Mouse (Mus musculus) liver, adult 2 months (tissue): ENCODE data around the gene Bmp2k.

ENCODE experiments used
- CTCF ChIP-seq: fragments of 200-500 bp; IDR thresholded peaks from 2 replicates; pipeline ENCODE4 v1.5.1; 2011; ENCODE audit warnings: low read depth, low read length, control low read depth
- POLR2A ChIP-seq: fragments of 200-500 bp; IDR thresholded peaks from 2 replicates; pipeline ENCODE4 v1.6.1; 2011; ENCODE audit warnings: low read length, control low read depth; ENCODE audit not compliant: insufficient read depth; ENCODE audit errors: extremely low read depth

DNA sequence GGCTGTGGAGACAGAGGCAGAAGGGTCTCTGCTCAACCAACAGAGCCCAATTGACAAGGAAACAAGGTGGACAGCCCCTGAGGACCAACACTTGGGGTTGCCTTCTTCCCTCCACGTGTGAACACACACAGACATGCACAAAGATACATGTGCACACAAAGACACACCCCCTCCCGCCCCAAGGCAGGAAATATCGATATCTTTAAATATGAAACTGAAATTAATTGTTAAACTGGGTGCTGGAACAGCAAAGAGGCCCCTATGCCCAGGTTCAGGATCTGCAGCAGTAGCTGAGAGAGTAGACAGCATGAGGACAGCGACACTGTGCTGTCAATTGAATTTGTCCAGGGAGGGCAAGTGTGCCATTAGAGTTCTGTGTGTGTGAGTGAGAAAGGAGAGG, 68.3 kb downstream of the Bmp2k start:
- TF ChIP-seq CTCF (no peak), POLR2A (no peak)
